Mouse (Mus musculus) adrenal gland, postnatal 10 days (tissue): ENCODE measurements around the gene Arhgap45. TPM values are rescaled to one million over a fixed set of nuclear protein-coding genes. Genes with fewer than 3 reads are reported as not detected.

Experiments
- DNase-seq: peaks from one replicate; pipeline ENCODE4 v3.0.0; 2021; ENCODE audit warnings: mixed read lengths
- long read RNA-seq, 2 experiments: library from polyadenylated mRNA; stranded (forward); transcript quantifications; one replicate each; pipeline ENCODE4 v2.0.0; 2021
- total RNA-seq, 2 experiments: library from RNA; stranded (reverse); gene quantifications; 2 replicates each; pipeline ENCODE4 v1.2.3; 2021

The Arhgap45 gene
- 10 to 100 TPM; 11.9 to 12.7 TPM for total RNA-seq
- long read RNA-seq, experiment 1, transcript Arhgap45-202 (23 exons, 3,948 nt), result major isoform, 6 of 22 reads
- long read RNA-seq, experiment 1, partial matches to known transcripts, result 4 of 22 reads
- long read RNA-seq, experiment 1, other reads (novel, unspliced or antisense), result 9 of 22 reads
- long read RNA-seq, experiment 2, partial matches to known transcripts, result 1 of 2 reads
- long read RNA-seq, experiment 2, other reads (novel, unspliced or antisense), result 1 of 2 reads

- no peak for DNase-seq
Measured at GRCm38 (mm10) chr10:80016511-80016910, at the start of gene Arhgap45. Gene Arhgap45, plus strand, starts transcription at chr10:80016653.

GRCm38 (mm10) chr10:79966886-79967400 is 49.5 kb upstream of the Arhgap45 start:
- DNase-seq, result peak; percentile 51

- no peak for DNase-seq
Measured at GRCm38 (mm10) chr10:79968181-79968580, 48.3 kb upstream of the Arhgap45 start.

- DNase-seq, result no peak
Measured at GRCm38 (mm10) chr10:79969124-79969568, 47.3 kb upstream of the Arhgap45 start.

GRCm38 (mm10) chr10:79970415-79971182 is 45.9 kb upstream of the Arhgap45 start, which contains the start of gene Grin3b:
Gene Grin3b, plus strand, starts transcription at chr10:79970715.
- peak; percentile 39 for DNase-seq

- DNase-seq, result no peak
Measured at GRCm38 (mm10) chr10:79971183-79971497, 45.3 kb upstream of the Arhgap45 start.

GRCm38 (mm10) chr10:79972831-79973230 is 43.6 kb upstream of the Arhgap45 start:
- DNase-seq, result peak; percentile 60

GRCm38 (mm10) chr10:79974087-79974486 is 42.4 kb upstream of the Arhgap45 start:
- no peak for DNase-seq

- DNase-seq, result no peak
Measured at GRCm38 (mm10) chr10:79974668-79975067, 41.8 kb upstream of the Arhgap45 start.

GRCm38 (mm10) chr10:79976071-79976721 is 40.3 kb upstream of the Arhgap45 start:
- DNase-seq, result no peak

- no peak for DNase-seq
Measured at GRCm38 (mm10) chr10:79976722-79977107, 39.7 kb upstream of the Arhgap45 start.

- DNase-seq, result no peak
Measured at GRCm38 (mm10) chr10:79977324-79977723, 39.1 kb upstream of the Arhgap45 start.

- no peak for DNase-seq
Measured at GRCm38 (mm10) chr10:79978061-79978460, 38.4 kb upstream of the Arhgap45 start.

GRCm38 (mm10) chr10:79979401-79980155 is 36.9 kb upstream of the Arhgap45 start:
- no peak for DNase-seq

GRCm38 (mm10) chr10:79983205-79983604 is 33.2 kb upstream of the Arhgap45 start:
- DNase-seq, result no peak

GRCm38 (mm10) chr10:79983670-79984069 is 32.8 kb upstream of the Arhgap45 start:
- peak; percentile 78 for DNase-seq

- DNase-seq, result peak; percentile 94
Measured at GRCm38 (mm10) chr10:79984195-79984816, 32.1 kb upstream of the Arhgap45 start, which contains the start of gene Tmem259. Gene Tmem259, minus strand, starts transcription at chr10:79984330.

- DNase-seq, result peak; percentile 94
Measured at GRCm38 (mm10) chr10:79984871-79985270, 31.6 kb upstream of the Arhgap45 start.

GRCm38 (mm10) chr10:79985334-79986231 is 30.9 kb upstream of the Arhgap45 start:
- peak; percentile 63 for DNase-seq

- peak; percentile 78 for DNase-seq
Measured at GRCm38 (mm10) chr10:79986232-79986878, 30.1 kb upstream of the Arhgap45 start.
